Mouse (Mus musculus) limb, embryonic 12.5 days (tissue): Measurements from ENCODE around the gene Apof. TPM values are rescaled to one million over a fixed set of nuclear protein-coding genes. Genes with fewer than 3 reads are reported as not detected.
"Not testable (repeated sequence)": the region's sequence is repeated elsewhere in the genome, so short reads cannot be mapped to it uniquely, and the experiment has no call there.

Experiments used
- ATAC-seq: fragments of 200-750 bp; cut with Nextera tagmentation; 2 replicates; pipeline ENCODE4 v1.8.0; 2017; ENCODE audit warnings: low read depth, moderate TSS enrichment; ENCODE audit not compliant: insufficient number of reproducible peaks, insufficient read depth, low FRiP score, low TSS enrichment
- H3K27ac ChIP-seq: fragments of 300-500 bp; sonication (generic); 2 replicates; pipeline ENCODE4 v1.5.1; 2016; ENCODE audit warnings: mild to moderate bottlenecking, moderate library complexity
- H3K27me3 ChIP-seq: fragments of 300-500 bp; sonication (generic); 2 replicates; pipeline ENCODE4 v1.6.1; 2016; ENCODE audit warnings: mild to moderate bottlenecking, moderate library complexity
- H3K36me3 ChIP-seq: fragments of 300-500 bp; sonication (generic); 2 replicates; pipeline ENCODE4 v1.6.1; 2016; ENCODE audit warnings: mild to moderate bottlenecking, moderate library complexity
- H3K4me1 ChIP-seq: fragments of 300-500 bp; sonication (generic); replicated peaks from 2 replicates; pipeline ENCODE4 v1.6.1; 2016
- H3K4me2 ChIP-seq: fragments of 300-500 bp; sonication (generic); 2 replicates; pipeline ENCODE4 v1.6.1; 2016; ENCODE audit warnings: mild to moderate bottlenecking, moderate library complexity
- H3K4me3 ChIP-seq: fragments of 300-500 bp; sonication (generic); replicated peaks from 2 replicates; pipeline ENCODE4 v1.5.1; 2016; ENCODE audit warnings: mild to moderate bottlenecking
- H3K9ac ChIP-seq: fragments of 300-500 bp; sonication (generic); replicated peaks from 2 replicates; pipeline ENCODE4 v1.6.1; 2016; ENCODE audit warnings: mild to moderate bottlenecking, moderate library complexity
- H3K9me3 ChIP-seq: fragments of 300-500 bp; sonication (generic); 2 replicates; pipeline ENCODE4 v1.6.1; 2016; ENCODE audit warnings: mild to moderate bottlenecking, moderate library complexity
- WGBS: fragments of 180-500 bp; shearing (Covaris S2); methylation state at CpG from one replicate; pipeline ENCODE4 v1.1.7; 2016; 5-methylcytosine and 5-hydroxymethylcytosine counted together
- polyA plus RNA-seq: library from polyadenylated mRNA; unstranded; fragments of >200 nt; fragmentation: Nextera tagmentation; extraction: Ambion mirVana; gene quantifications from 2 replicates; pipeline ENCODE4 v1.2.1, GENCODE M21; 2016

Gene Apof
- polyA plus RNA-seq, 1 experiment from 2014 or later: not detected

DNA sequence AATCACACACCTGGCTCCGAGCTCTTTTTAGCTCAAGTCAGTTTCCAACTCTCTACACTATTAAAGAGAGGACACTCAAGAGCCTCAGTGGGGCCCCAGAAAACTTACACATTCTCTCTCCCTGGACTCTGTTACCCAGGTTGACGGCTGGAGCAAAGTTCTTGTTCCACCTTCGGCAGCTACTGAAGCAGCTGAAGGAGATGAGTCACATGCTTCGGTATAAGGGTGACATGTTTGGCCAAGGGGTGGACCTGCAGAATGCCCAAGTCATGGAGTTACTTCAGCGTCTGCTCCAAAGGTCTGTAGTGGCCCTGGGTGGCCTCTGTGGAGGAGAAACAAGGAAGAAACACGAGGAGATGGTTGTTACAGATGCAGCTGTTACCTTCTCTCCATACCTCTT, 12.5 kb downstream of the Apof start:
- H3K9ac ChIP-seq: no peak overlapping the region
- no peaks in the 10 kb centered on the region for H3K4me1 ChIP-seq
- H3K4me3 ChIP-seq: no peak overlapping the region
- H3K27me3 ChIP-seq: no peaks in the 10 kb centered on the region
- H3K4me2 ChIP-seq: no peak overlapping the region
- H3K9me3 ChIP-seq: no peaks in the 10 kb centered on the region
- no peak overlapping the region for H3K27ac ChIP-seq
- no peak for ATAC-seq
- 86% methylated on average over 6 of the region's 6 CpGs for WGBS
- peaks cover 76% of the 10 kb centered on the region for H3K36me3 ChIP-seq

DNA sequence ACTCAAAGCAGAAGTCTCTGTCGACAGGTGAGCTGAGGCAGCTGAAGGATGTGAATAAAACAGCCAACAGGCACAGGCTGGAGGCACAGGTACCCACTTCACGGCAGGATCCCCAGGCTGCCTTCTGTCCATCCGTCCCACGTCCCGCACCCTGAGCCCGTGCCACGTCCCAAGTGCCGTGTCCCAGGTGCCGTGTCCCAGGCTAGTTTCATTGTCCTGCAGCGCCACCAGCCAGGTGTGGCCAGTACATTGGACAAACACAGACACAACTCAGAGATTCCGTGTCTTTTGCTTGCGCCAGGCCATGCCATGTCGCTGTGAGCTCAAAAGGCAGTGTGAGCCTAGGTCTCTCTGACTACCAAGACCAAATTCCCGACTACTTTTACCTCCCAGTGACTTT, 13.2 kb downstream of the Apof start:
- ATAC-seq: no peak
- Histone ChIP-seq H3K36me3 (peaks cover 80% of the 10 kb centered on the region), H3K27ac (no peak overlapping the region), H3K4me2 (no peak overlapping the region), H3K9me3 (no peaks in the 10 kb centered on the region), H3K27me3 (no peaks in the 10 kb centered on the region), H3K9ac (no peak overlapping the region), H3K4me1 (no peaks in the 10 kb centered on the region), H3K4me3 (no peak overlapping the region)
- WGBS: 91% methylated on average over 14 of the region's 14 CpGs

DNA sequence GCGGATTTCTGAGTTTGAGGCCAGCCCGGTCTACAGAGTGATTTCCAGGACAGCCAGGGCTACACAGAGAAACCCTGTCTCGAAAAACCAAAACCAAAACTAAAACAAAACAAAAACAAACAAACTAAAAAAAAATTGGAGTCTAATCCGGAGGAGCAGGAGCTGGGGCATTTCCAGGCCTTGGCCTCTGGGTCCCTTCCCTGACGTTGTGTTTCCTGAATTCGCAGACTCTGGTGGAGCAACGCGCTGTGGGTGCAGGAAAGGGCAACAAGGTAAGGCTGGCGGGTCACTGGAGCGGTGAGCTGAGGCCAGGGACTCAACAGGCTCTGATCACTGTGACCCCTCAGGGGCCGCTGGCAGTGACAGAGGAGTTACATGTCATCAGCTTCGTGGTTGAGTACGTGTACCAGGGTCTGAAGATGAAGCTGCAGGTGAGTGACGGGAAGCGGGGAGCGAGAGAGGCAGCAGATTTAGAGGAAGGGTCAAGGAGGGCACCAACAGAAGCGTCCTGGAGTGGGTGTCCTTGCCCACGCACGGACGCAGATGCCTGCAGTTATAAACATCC, 14.5 kb downstream of the Apof start:
- Histone ChIP-seq H3K9ac (no peak overlapping the region), H3K4me1 (no peaks in the 10 kb centered on the region), H3K4me3 (no peak overlapping the region), H3K4me2 (no peak overlapping the region), H3K27ac (no peak overlapping the region), H3K9me3 (no peaks in the 10 kb centered on the region), H3K27me3 (no peaks in the 10 kb centered on the region), H3K36me3 (peaks cover 81% of the 10 kb centered on the region)
- ATAC-seq: no peak
- whole genome bisulfite sequencing: 88% methylated on average over 20 of the region's 20 CpGs

DNA sequence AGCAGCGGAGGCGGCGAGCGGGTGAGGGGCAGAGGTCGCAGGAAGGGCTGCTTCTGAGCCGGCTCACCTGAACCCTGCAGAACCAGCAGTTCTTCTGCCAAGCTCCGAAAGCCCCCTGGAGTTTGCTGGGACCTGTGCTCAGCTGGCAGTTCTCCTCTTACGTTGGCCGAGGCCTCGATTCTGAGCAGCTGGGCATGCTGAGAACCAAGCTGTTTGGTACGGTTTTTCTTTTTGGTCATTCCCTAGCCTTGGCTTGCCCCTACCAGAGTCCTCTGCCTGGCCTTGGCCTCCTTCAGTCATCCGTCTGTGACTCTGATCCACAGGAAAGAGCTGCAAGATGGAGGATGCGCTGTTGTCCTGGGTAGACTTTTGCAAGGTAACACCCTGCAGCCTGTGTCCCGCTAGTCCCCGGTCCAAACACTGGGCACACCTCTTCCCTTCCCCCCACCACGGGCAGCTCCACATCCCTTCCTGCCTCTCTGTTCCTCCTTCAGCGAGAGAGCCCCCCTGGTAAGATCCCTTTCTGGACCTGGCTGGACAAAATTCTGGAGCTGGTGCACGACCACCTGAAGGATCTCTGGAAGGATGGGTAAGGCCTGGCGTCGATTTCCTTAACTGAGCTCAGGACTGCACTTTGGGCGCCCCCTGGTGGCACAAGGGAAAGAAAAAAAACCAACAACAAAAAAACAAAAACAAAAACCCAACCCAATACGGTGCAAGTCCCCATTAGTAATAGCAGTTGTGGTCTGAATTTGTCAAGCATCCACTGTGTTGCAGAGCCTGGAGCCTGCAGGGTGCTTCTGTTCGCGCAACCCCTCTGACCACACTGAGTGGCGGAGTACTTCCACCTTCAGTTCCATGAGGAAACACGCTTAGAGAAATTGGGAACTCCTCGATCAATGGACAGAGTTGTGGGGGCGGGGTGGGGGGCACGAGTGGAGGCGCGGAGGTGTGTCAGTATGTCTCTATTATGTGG, 15.4 kb downstream of the Apof start:
- H3K9ac ChIP-seq: no peak overlapping the region
- H3K27ac ChIP-seq: no peak overlapping the region
- H3K27me3 ChIP-seq: no peaks in the 10 kb centered on the region
- H3K4me1 ChIP-seq: no peaks in the 10 kb centered on the region
- ATAC-seq: peak; percentile 23; the same call in 1 of the 2 replicates
- H3K36me3 ChIP-seq: peaks cover 85% of the 10 kb centered on the region
- 66% methylated on average over 31 of the region's 31 CpGs for WGBS
- no peaks in the 10 kb centered on the region for H3K9me3 ChIP-seq
- H3K4me3 ChIP-seq: no peak overlapping the region
- no peak overlapping the region for H3K4me2 ChIP-seq

DNA sequence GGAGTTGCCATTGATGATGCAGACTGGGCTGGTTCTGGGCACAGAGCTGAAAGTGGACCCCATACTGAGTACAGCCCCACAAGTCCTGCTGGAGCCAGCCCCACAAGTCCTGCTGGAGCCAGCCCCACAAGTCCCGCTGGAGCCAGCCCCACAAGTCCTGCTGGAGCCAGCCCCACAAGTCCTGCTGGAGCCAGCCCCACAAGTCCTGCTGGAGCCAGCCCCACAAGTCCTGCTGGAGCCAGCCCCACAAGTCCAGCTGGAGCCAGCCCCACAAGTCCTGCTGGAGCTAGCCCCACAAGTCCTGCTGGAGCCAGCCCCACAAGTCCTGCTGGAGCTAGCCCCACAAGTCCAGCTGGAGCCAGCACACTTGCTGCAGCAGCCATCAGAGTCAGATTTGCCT, 22.1 kb downstream of the Apof start:
- ATAC-seq: not testable (repeated sequence)

DNA sequence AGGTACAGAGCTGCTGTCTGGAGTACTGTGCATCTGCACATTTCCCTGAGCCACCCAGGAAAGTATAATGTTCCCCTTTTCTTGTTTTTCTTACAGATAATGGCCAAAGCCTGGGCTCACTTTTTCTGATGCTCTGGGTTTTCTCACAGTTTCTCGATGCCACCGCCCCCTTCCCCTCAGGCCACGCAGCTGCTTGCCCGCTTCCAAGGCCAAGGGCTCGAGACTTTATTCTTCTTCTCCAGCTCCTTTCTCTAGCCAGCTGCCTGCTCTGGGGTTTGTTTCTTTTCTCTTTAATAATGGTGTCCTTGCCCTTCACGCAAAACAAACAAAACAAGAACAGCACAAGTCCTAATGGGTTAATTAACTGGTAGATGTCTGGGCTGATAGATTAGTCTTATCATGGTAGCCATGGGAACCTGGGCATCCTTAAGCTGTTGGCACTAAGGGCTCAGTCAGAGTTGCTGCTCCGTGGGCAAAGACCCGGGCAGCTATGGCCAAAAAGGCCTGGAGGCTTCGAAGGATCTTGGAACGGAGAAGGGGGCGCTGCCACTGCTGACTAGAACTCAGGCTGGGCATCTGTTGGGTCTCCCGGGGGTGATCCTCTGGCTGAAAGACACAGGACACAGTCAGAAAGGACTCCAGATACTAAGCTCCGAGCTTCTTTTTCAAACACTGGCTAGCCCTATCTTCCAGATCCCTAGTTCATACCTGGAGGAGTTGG, 28.1 kb downstream of the Apof start:
- H3K4me3 ChIP-seq: no peak overlapping the region
- 0 out of 2 replicates have a peak, but pooled peaks cover 5% of the 10 kb centered on the region for H3K4me1 ChIP-seq
- WGBS: 76% methylated on average over 13 of the region's 13 CpGs
- ATAC-seq: no peak
- no peak overlapping the region for H3K4me2 ChIP-seq
- H3K9ac ChIP-seq: no peak overlapping the region
- no peak overlapping the region for H3K27ac ChIP-seq
- H3K27me3 ChIP-seq: no peaks in the 10 kb centered on the region
- H3K36me3 ChIP-seq: peaks cover 16% of the 10 kb centered on the region; the same call in 1 of the 2 replicates
- no peaks in the 10 kb centered on the region for H3K9me3 ChIP-seq

More for the DNA sequence above, 22.1 kb downstream of the Apof start:
- not testable (repeated sequence) for H3K9me3 ChIP-seq, H3K4me3 ChIP-seq, H3K4me2 ChIP-seq, H3K27ac ChIP-seq, H3K9ac ChIP-seq, H3K27me3 ChIP-seq, H3K4me1 ChIP-seq
- peaks cover 56% of the 10 kb centered on the region for H3K36me3 ChIP-seq
- 68% methylated on average over 1 of the region's 1 CpGs for WGBS

DNA sequence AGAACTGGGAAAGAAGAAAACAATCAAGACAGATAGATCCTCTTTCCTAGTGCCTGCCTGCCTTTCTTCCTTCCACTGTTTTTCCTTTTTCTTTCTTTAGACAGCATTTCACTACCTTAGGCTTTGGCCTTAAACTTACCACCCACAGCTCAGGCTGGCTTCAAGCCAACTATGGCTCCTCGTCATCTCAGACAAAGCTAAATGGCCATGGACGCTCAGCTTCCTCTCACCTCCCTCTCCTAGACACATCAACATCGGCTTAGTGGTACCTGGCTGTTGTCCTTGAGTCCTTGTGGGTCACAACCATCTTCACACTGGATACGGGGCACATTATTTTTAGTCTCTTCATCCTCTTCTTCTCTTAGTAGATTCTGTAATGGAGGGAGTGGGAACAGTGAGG, 28.8 kb downstream of the Apof start:
- 72% methylated on average over 4 of the region's 4 CpGs for whole genome bisulfite sequencing

DNA sequence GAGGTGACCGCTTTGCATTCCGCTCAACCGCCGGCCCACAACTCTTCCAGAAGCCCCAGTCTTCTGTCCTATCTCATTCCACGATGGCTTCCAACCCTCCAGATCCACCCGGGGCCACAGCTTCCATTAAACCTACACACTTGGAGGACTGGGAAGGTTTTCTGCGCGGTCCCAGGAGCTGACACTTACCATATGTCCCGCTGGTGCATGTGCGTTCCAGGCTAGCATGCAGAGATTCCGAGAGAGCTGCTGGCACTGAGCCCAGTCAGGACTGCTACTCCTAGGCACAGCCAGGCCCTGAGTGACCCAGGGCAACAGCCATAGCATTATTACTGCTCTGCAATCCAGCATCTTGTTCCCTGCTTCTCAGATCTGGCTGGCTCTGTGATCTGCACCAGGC, 29.2 kb downstream of the Apof start:
- H3K4me3 ChIP-seq: no peak overlapping the region
- H3K36me3 ChIP-seq: peaks cover 5% of the 10 kb centered on the region; the same call in 1 of the 2 replicates
- peaks cover 11% of the 10 kb centered on the region for H3K4me1 ChIP-seq
- no peak overlapping the region for H3K4me2 ChIP-seq
- no peaks in the 10 kb centered on the region for H3K9me3 ChIP-seq
- WGBS: 71% methylated on average over 11 of the region's 11 CpGs
- H3K27ac ChIP-seq: peak overlapping the region; percentile 60; the same call in 1 of the 2 replicates
- ATAC-seq: no peak
- H3K27me3 ChIP-seq: no peaks in the 10 kb centered on the region
- no peak overlapping the region for H3K9ac ChIP-seq

More for the DNA sequence above, 28.8 kb downstream of the Apof start:
- H3K9me3 ChIP-seq: no peaks in the 10 kb centered on the region
- no peak overlapping the region for H3K9ac ChIP-seq
- H3K4me3 ChIP-seq: no peak overlapping the region
- peak overlapping the region; percentile 60; the same call in 1 of the 2 replicates for H3K27ac ChIP-seq
- no peak overlapping the region for H3K4me2 ChIP-seq
- H3K36me3 ChIP-seq: peaks cover 9% of the 10 kb centered on the region; the same call in 1 of the 2 replicates
- no peaks in the 10 kb centered on the region for H3K27me3 ChIP-seq
- no peak for ATAC-seq
- peaks cover 7% of the 10 kb centered on the region for H3K4me1 ChIP-seq

DNA sequence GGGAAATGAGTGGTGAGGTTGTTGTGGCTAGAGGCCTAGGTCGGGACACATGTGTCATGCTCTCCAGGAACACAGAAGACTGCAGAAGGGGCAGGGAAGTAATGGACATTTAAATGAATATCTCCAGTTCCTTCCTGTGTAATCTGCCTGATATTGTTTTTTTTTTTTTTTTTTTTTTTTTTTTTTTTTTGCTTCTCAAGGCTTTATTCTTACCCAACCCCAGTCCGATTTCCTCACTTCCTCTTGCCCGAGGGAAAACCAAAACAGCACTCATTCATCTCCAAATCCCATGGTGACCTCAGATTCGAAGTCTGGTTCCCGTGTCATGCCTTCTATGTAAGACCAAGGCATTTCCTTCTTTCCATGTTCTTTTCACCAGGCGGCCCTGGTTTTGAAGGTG, 29.8 kb downstream of the Apof start:
- 80% methylated on average over 6 of the region's 6 CpGs for WGBS

DNA sequence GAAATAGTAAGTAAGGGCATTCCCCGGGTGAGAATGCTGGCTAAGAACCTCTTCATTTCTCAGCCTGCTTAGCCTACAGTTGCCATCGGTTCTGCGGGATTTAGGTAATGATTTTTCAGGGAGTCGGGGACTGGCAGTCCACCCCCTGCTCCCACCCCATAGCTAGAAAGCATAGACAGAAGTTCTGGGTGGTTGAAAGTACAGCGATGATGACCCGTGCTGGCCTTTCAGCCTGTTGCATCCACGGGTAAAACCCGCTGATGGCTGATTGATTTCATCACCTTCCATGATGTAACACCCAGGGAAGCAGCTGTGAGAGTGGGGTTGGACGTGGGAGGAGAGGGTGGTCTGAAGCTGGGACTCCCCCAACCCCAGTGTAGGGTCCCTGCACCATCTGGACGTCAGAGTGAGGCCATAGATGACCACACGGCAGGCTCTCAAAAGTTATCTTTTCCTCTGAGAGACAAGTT, 30.3 kb downstream of the Apof start, which contains the start of gene Il23a:
Gene Il23a (minus strand): TSS at position 51 of the 470 bp plus-strand sequence.
- H3K27ac ChIP-seq: peak within 1 kb of the TSS; percentile 60; the same call in 1 of the 2 replicates
- H3K4me1 ChIP-seq: peaks cover 11% of the 10 kb centered on the region
- no peak for ATAC-seq
- no peaks in the 10 kb centered on the region for H3K9me3 ChIP-seq
- 82% methylated on average over 11 of the region's 11 CpGs for WGBS
- no peak within 1 kb of the TSS for H3K4me3 ChIP-seq
- no peak within 1 kb of the TSS for H3K4me2 ChIP-seq
- H3K27me3 ChIP-seq: no peaks in the 10 kb centered on the region
- H3K9ac ChIP-seq: no peak within 1 kb of the TSS
- no peaks in the 10 kb centered on the region for H3K36me3 ChIP-seq

More for the DNA sequence above, 29.8 kb downstream of the Apof start:
- H3K36me3 ChIP-seq: no peaks in the 10 kb centered on the region
- H3K9ac ChIP-seq: no peak overlapping the region
- peaks cover 11% of the 10 kb centered on the region for H3K4me1 ChIP-seq
- peak overlapping the region; percentile 60; the same call in 1 of the 2 replicates for H3K27ac ChIP-seq
- ATAC-seq: no peak
- H3K4me2 ChIP-seq: no peak overlapping the region
- H3K27me3 ChIP-seq: no peaks in the 10 kb centered on the region
- H3K9me3 ChIP-seq: no peaks in the 10 kb centered on the region
- H3K4me3 ChIP-seq: no peak overlapping the region

DNA sequence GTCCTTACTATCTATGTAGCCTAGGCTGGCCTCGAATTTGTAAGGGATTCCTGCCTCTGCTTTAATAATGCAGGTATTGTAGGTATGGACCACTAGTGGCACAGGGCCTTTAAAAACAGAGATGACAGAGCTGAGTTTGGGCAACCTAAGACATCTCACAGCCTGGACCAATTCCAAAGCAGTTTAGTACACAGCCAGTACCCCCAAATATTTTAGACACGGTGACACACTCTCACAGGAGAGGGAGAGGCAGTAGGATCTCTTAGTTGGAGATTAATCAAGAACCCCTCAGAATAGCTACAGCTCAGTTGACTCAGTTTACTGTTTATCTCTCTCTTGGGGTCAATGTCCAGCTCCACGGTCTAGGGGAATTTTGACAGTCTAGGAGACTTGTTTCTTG, 33.9 kb downstream of the Apof start:
- peaks cover 6% of the 10 kb centered on the region; the same call in 1 of the 2 replicates for H3K36me3 ChIP-seq
- H3K4me3 ChIP-seq: peak overlapping the region; percentile 55
- peak overlapping the region; percentile 89 for H3K27ac ChIP-seq
- no peaks in the 10 kb centered on the region for H3K27me3 ChIP-seq
- 37% methylated on average over 3 of the region's 3 CpGs for WGBS
- H3K4me1 ChIP-seq: peaks cover 16% of the 10 kb centered on the region
- H3K9ac ChIP-seq: peak overlapping the region; percentile 85
- no peak for ATAC-seq
- peak overlapping the region; percentile 69 for H3K4me2 ChIP-seq
- no peaks in the 10 kb centered on the region for H3K9me3 ChIP-seq
